Mouse (Mus musculus) C2C12 (cell line): ENCODE measurements around the gene Tmem253.

Experiments
- CEBPB ChIP-seq: IDR thresholded peaks from one replicate; pipeline ENCODE4 v1.6.1; 2011; ENCODE audit warnings: low read depth, mild to moderate bottlenecking, control low read depth, moderate library complexity
- CTCF ChIP-seq: IDR thresholded peaks from one replicate; pipeline ENCODE4 v1.5.1; 2011; ENCODE audit not compliant: control insufficient read depth, insufficient read depth, insufficient read length
- MAX ChIP-seq: IDR thresholded peaks from one replicate; pipeline ENCODE4 v1.6.1; 2011; ENCODE audit warnings: mild to moderate bottlenecking, control low read depth
- MYOD1 ChIP-seq: IDR thresholded peaks from one replicate; pipeline ENCODE4 v1.6.1; 2011; ENCODE audit warnings: low read depth; ENCODE audit not compliant: control insufficient read depth, insufficient read length
- MYOG ChIP-seq: IDR thresholded peaks from one replicate; pipeline ENCODE4 v1.6.1; 2011; ENCODE audit not compliant: control insufficient read depth, insufficient read length; ENCODE audit errors: extremely low read depth
- USF1 ChIP-seq: IDR thresholded peaks from one replicate; pipeline ENCODE4 v1.6.1; 2011; ENCODE audit warnings: low read depth, mild to moderate bottlenecking, control low read depth, moderate library complexity

DNA sequence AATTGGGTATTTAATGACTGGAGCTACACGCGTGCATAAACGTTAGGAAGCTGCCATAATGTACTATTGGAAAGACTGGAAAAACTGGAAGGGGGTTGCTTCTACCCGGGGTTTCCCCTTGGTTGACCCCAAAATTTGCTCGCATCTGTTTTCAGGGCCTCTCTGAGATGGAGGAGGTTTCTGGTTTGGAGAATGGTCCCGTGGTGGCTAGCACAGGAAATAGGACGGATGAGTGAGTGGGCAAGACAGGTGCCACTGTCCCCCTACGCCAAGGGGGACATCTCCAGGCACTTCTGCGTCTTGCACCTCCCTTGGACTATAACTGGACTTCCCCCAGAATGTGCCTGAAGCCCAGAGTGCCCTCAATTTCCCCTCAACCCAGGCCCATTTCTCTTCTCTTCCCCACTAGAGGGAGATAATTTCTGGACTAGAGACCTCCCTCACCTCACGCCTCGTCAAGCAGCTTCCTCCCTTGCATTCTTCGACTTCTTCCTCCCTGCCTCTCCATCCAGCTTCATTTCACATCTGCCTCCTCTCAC, 3.7 kb downstream of the Tmem253 start:
- TF ChIP-seq CTCF (no peak), CEBPB (no peak), MYOG (no peak), USF1 (no peak), MYOD1 (peak; percentile 26), MAX (no peak)
